Mouse (Mus musculus): ENCODE data around the gene Irak4.
A peak's percentile ranks its signal among the peaks of the same experiment; 100 is the strongest.

Irak4 gene

GRCm38 (mm10) chr15:94543409-94544051 lies at the start of gene Irak4, which contains the start of gene Pus7l:
Irak4 (plus strand) TSS chr15:94543643.
Pus7l (minus strand) TSS chr15:94543547.
- peak; percentile 93 for DNase-seq (ENCODE audit: low read depth, low spot score)

- DNase-seq (ENCODE audit: low read depth, low spot score), result no peak
These were observed 49.0 kb upstream of the Irak4 start for GRCm38 (mm10) chr15:94494445-94494844.

GRCm38 (mm10) chr15:94495936-94496335 lies 47.5 kb upstream of the Irak4 start:
- no peak for DNase-seq (ENCODE audit: low read depth, low spot score)

GRCm38 (mm10) chr15:94499260-94499659 lies 44.2 kb upstream of the Irak4 start:
- no peak for DNase-seq (ENCODE audit: low read depth, low spot score)

GRCm38 (mm10) chr15:94503451-94504215 lies 39.8 kb upstream of the Irak4 start:
- DNase-seq (ENCODE audit: low read depth, low spot score), result no peak

GRCm38 (mm10) chr15:94517913-94518491 lies 25.4 kb upstream of the Irak4 start:
- no peak for DNase-seq (ENCODE audit: low read depth, low spot score)

GRCm38 (mm10) chr15:94520205-94520900 lies 23.1 kb upstream of the Irak4 start:
- peak; percentile 69 for DNase-seq (ENCODE audit: low read depth, low spot score)

GRCm38 (mm10) chr15:94520959-94521358 lies 22.5 kb upstream of the Irak4 start:
- DNase-seq (ENCODE audit: low read depth, low spot score), result no peak

- no peak for DNase-seq (ENCODE audit: low read depth, low spot score)
These were observed 20.2 kb upstream of the Irak4 start for GRCm38 (mm10) chr15:94523251-94523650.

- DNase-seq (ENCODE audit: low read depth, low spot score), result no peak
These were observed 18.5 kb upstream of the Irak4 start for GRCm38 (mm10) chr15:94524956-94525355.

- no peak for DNase-seq (ENCODE audit: low read depth, low spot score)
These were observed 12.9 kb upstream of the Irak4 start for GRCm38 (mm10) chr15:94530519-94530918.

GRCm38 (mm10) chr15:94532306-94532705 lies 11.1 kb upstream of the Irak4 start:
- DNase-seq (ENCODE audit: low read depth, low spot score), result no peak

- DNase-seq (ENCODE audit: low read depth, low spot score), result no peak
These were observed 10.5 kb upstream of the Irak4 start for GRCm38 (mm10) chr15:94532956-94533355.

- DNase-seq (ENCODE audit: low read depth, low spot score), result no peak
These were observed 7.9 kb upstream of the Irak4 start for GRCm38 (mm10) chr15:94535521-94535920.

GRCm38 (mm10) chr15:94539296-94539695 lies 4.1 kb upstream of the Irak4 start:
- no peak for DNase-seq (ENCODE audit: low read depth, low spot score)

GRCm38 (mm10) chr15:94542567-94543408 lies 655 bp upstream of the Irak4 start:
- DNase-seq (ENCODE audit: low read depth, low spot score), result no peak

- no peak for DNase-seq (ENCODE audit: low read depth, low spot score)
These were observed 701 bp downstream of the Irak4 start for GRCm38 (mm10) chr15:94544052-94544636.

GRCm38 (mm10) chr15:94544844-94545243 lies 1.4 kb downstream of the Irak4 start:
- DNase-seq (ENCODE audit: low read depth, low spot score), result no peak

GRCm38 (mm10) chr15:94553536-94553935 lies 10.1 kb downstream of the Irak4 start:
- no peak for DNase-seq (ENCODE audit: low read depth, low spot score)

GRCm38 (mm10) chr15:94557442-94557841 lies 14.0 kb downstream of the Irak4 start:
- DNase-seq (ENCODE audit: low read depth, low spot score), result peak; percentile 62
